Mouse (Mus musculus): ENCODE results near the gene Rfxank. TPM values are rescaled to one million over a fixed set of nuclear protein-coding genes. Genes with fewer than 3 reads are reported as not detected.

Rfxank gene
- total RNA-seq (2021): 10 to 100 TPM; 20.7 to 22.4 TPM

DNA sequence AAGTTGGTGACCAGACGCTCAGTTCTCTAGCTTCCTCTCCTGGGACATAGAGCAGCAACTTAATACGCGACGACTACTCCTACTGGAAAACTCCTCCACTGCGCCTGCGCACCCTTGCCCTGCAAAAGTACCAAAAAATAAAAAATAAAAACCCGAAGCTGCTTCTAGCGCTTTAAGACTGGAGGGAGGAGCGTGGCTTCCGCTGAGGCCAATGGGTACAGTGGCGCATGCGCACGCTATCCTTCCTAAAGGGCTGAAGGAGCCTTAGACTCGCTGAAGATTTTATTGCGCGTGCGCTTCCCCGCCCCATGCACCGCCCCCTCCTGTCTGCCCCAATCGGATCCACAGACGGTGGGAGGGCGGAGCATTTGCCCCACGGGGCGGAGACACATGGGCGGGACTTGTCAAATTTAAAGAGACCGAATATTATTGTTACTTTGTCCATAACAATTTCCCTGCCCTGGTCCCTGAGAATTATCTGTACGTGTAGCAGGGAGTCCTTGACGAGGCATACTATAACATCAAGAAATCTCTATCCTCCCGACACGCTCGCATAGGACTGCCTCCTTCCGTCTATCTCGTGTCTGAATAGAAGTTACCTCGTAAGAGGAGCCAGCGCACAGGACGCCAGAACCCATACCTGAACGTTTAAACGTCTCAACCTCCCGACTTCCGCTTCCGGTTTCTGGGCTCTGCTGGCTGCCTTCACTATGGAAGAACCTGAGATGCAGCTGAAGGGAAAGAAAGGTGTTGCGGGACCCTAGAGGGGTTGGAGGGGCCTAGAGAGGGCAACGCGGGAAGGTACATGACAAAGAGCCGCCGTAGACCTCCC is at the start of gene Rfxank, which contains the start of the genes Borcs8 and Mef2b:
TSS of gene Rfxank (minus strand) at position 129 of the 832 bp plus-strand sequence.
TSS of gene Borcs8 (plus strand) at position 474 of the 832 bp plus-strand sequence.
TSS of gene Mef2b (plus strand) at position 686 of the 832 bp plus-strand sequence.
- intact Hi-C loops (cut with DNase I): no loop called here
- peak; percentile 99 for DNase-seq

GRCm38 (mm10) chr8:70188707-70189106 is 49.8 kb upstream of the Rfxank start:
- intact Hi-C loops (cut with DNase I): no loop called here
- peak in 1 of 2 experiments; percentile 32 for DNase-seq

DNA sequence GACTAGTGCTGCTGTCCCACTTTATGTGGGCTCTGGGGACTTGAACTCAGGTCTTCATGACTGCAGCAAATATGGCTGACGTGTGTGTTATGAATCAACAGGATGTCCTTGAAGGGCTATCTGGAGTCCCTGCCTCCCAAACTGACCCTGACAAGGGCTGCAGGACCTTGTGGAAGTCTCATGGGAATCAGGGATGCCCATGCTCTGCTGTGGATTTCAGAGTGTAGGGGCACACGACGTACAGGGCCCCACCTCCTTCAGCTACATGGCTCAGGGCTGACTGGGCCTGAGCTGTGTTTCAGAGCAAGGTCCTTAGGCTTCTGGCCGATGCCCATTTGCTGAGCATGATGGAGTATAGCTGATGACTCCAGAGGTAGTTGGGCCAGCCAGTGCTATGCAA is 44.2 kb upstream of the Rfxank start:
- intact Hi-C loops (cut with DNase I): loop anchor here (5.0 kb wide), 1 partner anchor 134 kb away; the partner anchor contains the start of gene Cers1
- no peak for DNase-seq

DNA sequence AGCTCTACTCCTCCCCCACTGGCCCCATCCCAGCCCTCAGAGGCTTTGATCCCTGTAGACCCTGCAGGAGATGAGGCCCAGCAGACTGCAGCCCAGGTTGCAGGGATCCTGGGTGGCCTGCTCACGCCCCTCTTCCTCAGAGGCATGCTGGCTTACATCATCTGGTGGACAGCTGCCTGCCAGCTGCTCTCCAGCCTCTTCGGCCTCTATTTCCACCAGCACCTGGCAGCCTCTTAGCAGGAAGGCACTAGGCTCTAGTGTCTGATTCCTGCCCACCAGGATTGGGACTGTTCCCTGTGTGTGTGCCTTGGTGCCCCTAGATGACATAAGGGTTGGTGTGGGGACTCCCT is 42.9 kb upstream of the Rfxank start:
- intact Hi-C loops (cut with DNase I): loop anchor here (5.0 kb wide), 1 partner anchor 135 kb away; the partner anchor contains the start of gene Cers1
- no peak for DNase-seq

DNA sequence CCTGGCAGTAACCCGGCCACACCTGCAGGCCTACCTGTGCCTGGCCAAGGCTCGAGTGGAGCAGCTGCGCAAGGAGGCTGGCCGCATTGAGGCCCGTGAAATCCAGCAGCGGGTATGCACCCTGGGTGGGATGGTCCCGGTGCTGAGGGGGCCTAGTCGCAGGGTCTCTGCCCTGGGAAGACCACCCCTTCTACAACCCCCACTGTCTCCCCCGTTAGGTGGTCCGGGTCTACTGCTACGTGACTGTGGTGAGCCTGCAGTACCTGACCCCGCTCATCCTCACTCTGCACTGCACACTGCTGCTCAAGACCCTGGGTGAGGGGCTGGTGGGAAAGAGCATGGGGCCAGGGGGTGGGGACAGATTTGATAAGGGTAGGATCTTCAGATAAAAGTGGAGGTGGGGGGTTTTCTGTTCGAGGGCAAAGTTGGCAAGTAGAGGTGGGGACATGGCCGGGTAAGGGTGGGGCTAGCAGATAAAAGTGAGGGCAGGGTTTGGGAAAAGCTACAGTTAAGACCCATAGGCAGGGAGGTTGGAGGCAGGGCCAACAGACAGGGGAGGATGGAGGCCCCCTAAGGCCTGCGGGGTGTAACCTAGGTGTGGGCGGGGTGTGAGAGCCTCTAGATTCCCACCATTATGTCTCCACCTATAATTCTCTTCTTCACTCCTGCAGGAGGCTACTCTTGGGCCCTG is 42.4 kb upstream of the Rfxank start:
- DNase-seq: no peak
- intact Hi-C loops (cut with DNase I): loop anchor here (5.0 kb wide), 1 partner anchor 136 kb away; the partner anchor contains the start of gene Cers1

- intact Hi-C loops (cut with DNase I): loop anchor here (1.0 kb wide), 1 partner anchor 44 kb away; no protein-coding TSS in a partner anchor
- no peak for DNase-seq
These were observed 40.1 kb upstream of the Rfxank start for GRCm38 (mm10) chr8:70179082-70179481.

DNA sequence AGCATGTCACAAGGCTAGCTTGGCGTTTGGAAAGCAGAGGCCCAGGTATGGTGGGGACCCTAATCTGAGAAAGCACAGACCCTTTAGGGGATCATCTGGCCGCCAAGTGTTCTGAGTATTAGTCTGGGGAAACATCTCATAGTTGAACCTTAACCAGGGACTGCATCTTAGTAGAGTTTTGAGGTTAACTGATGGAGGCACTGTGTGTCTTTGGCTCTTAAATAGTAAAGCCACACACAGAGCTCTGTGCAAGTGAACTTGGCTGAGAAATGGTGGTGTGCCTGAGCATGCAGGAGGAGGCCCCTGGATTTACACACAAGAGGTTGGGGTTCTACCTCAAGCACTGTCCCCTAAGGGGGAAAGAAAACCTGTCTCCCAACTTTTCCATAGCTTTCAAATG is 39.3 kb upstream of the Rfxank start:
- intact Hi-C loops (cut with DNase I): no loop called here

DNA sequence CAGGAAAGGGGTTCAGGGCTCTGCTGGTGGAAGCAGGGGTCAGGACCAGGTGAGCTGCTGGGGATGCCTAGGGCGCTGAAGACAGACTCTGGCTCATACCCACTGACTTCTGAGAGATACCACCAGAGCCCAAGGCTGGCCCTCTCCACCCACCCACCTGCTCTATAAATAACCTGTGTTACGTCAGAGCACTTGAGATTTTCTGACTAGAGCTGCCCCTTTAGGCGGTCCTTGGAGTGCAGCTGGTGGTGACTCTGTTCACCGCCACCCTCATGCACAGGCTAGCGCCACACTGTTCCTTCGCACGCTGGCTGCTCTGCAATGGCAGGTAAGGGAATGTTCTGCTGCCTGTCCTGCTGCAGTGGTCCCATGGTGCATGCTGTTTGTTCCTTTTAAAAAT is 35.1 kb upstream of the Rfxank start:
- DNase-seq: peak; percentile 51 to 54
- intact Hi-C loops (cut with DNase I): loop anchor here (5.0 kb wide), 1 partner anchor 33 kb away; no protein-coding TSS in a partner anchor

More for the DNA sequence above, 39.3 kb upstream of the Rfxank start:
- no peak for DNase-seq

- no peak for DNase-seq
- intact Hi-C loops (cut with DNase I): loop anchor here (5.0 kb wide), 1 partner anchor 34 kb away; no protein-coding TSS in a partner anchor
These were observed 34.4 kb upstream of the Rfxank start for GRCm38 (mm10) chr8:70173320-70173719.

GRCm38 (mm10) chr8:70172043-70172681 is 33.2 kb upstream of the Rfxank start, which contains the start of gene Tmem161a:
TSS of gene Tmem161a (plus strand) at chr8:70172356.
- DNase-seq: peak; percentile 95
- intact Hi-C loops (cut with DNase I): loop anchor here (5.0 kb wide), 1 partner anchor 35 kb away; no protein-coding TSS in a partner anchor

DNA sequence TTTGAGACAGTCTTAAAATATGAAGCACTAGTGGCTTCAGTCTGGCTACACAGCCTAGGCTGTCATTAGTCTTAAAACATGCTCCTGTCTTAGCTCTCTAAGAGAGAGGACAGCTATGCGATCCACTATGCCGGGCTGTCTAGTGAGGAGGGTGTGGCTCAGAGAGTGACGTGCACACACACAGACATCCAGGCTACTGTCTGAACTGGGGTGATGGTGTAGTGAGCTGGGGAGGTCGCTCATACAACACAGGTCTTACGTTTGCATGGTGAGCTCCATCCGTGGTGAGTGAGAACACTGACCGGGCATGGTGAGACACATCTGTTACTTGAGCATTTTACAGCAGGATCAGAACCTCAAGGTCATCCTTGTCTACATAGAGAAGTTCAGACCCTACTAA is 32.3 kb upstream of the Rfxank start:
- intact Hi-C loops (cut with DNase I): loop anchor here (5.0 kb wide), 1 partner anchor 36 kb away; no protein-coding TSS in a partner anchor
- no peak for DNase-seq

GRCm38 (mm10) chr8:70170748-70171147 is 31.8 kb upstream of the Rfxank start:
- DNase-seq: no peak
- intact Hi-C loops (cut with DNase I): loop anchor here (5.0 kb wide), 1 partner anchor 37 kb away; no protein-coding TSS in a partner anchor

- no peak for DNase-seq
- intact Hi-C loops (cut with DNase I): loop anchor here (5.0 kb wide), 1 partner anchor 37 kb away; no protein-coding TSS in a partner anchor
These were observed 31.2 kb upstream of the Rfxank start for GRCm38 (mm10) chr8:70170116-70170515.

- peak; percentile 51 to 83 for DNase-seq
- intact Hi-C loops (cut with DNase I): loop anchor here (1.0 to 5.0 kb wide), 4 partner anchors 62 to 292 kb away; no protein-coding TSS in a partner anchor
These were observed 27.7 kb upstream of the Rfxank start for GRCm38 (mm10) chr8:70166504-70167110.

- no peak for DNase-seq
- intact Hi-C loops (cut with DNase I): no loop called here
These were observed 24.4 kb upstream of the Rfxank start for GRCm38 (mm10) chr8:70163316-70163715.

DNA sequence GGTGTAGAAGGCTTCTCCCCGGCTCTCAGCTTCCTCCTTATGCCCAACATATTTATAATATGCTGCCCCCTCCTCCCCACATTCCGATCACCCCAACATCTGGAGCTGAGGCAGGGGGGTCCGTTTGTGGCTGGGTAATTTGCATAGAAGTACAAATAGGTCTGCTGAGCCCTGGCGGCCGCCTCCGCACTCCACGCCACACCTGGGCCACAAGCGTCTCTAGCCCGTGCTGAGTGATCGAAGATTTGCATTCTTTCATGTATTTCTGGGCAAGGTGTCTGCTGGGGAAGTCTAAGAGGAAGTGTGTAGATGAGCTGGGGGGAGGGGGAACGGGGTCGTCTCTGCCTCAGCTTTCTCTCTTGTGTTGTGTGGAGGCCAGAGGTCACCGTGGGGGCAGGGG is 21.1 kb upstream of the Rfxank start:
- intact Hi-C loops (cut with DNase I): no loop called here
- DNase-seq: no peak

- intact Hi-C loops (cut with DNase I): no loop called here
These were observed 20.3 kb upstream of the Rfxank start for GRCm38 (mm10) chr8:70159211-70159610.

GRCm38 (mm10) chr8:70158069-70158853 is 19.3 kb upstream of the Rfxank start:
- intact Hi-C loops (cut with DNase I): no loop called here
- DNase-seq: peak; percentile 74 to 76

More at GRCm38 (mm10) chr8:70159211-70159610, 20.3 kb upstream of the Rfxank start:
- DNase-seq: no peak

- intact Hi-C loops (cut with DNase I): no loop called here
- no peak for DNase-seq
These were observed 18.4 kb upstream of the Rfxank start for GRCm38 (mm10) chr8:70157240-70157800.

Measured in heart, postnatal 10 days (tissue).